Mouse (Mus musculus): ENCODE measurements at regions not wholly inside any gene's neighbourhood (a gene's known extent, or its start where the extent isn't known, plus 50 kb on each side); places are given as distances from the start of the nearest gene placed in this dataset.
"Not testable (repeated sequence)": the region's sequence is repeated elsewhere in the genome, so short reads cannot be mapped to it uniquely, and the experiment has no call there.

GRCm38 (mm10) chr6:66399091-66399755 is 136.0 kb upstream of the Mad2l1 start:
- peak; percentile 61 for DNase-seq (ENCODE audit: low spot score)

GRCm38 (mm10) chr6:66401468-66401867 is 133.7 kb upstream of the Mad2l1 start:
- Histone ChIP-seq H3K4me3 (ENCODE audit: low read length) (no peak overlapping the region), H3K4me1 (ENCODE audit: insufficient read depth, low read length) (no peaks in the 10 kb centered on the region), H3K36me3 (ENCODE audit: insufficient read depth, low read length) (no peaks in the 10 kb centered on the region), H3K27ac (peak overlapping the region; percentile 20; the same call in 1 of the 2 replicates), H3K4me2 (ENCODE audit: low read depth, low read length) (0 out of 2 replicates have a peak overlapping the region, but pooled peaks have one; percentile 7), H3K27me3 (ENCODE audit: insufficient read depth, low read length) (no peaks in the 10 kb centered on the region), H3K9me3 (ENCODE audit: low read length) (no peaks in the 10 kb centered on the region), H3K9ac (replicated peaks; ENCODE audit: low read length) (no peak overlapping the region)
- ATAC-seq = no peak
- no peak for TF ChIP-seq CTCF (IDR thresholded peaks at IDR 0.05; ENCODE audit: low read depth)
- DNase-seq (ENCODE audit: low spot score) = no peak
- 26% methylated on average over 5 of the region's 5 CpGs for WGBS

More at GRCm38 (mm10) chr6:66399091-66399755, 136.0 kb upstream of the Mad2l1 start:
- peak; percentile 92 for ATAC-seq
- no peaks in the 10 kb centered on the region for H3K4me1 ChIP-seq (ENCODE audit: insufficient read depth, low read length)
- no peak overlapping the region for H3K4me2 ChIP-seq (ENCODE audit: low read depth, low read length)
- no peaks in the 10 kb centered on the region for H3K36me3 ChIP-seq (ENCODE audit: insufficient read depth, low read length)
- H3K9ac ChIP-seq (replicated peaks; ENCODE audit: low read length) = no peak overlapping the region
- no peak overlapping the region for H3K4me3 ChIP-seq (ENCODE audit: low read length)
- no peaks in the 10 kb centered on the region for H3K27me3 ChIP-seq (ENCODE audit: insufficient read depth, low read length)
- H3K9me3 ChIP-seq (ENCODE audit: low read length) = no peaks in the 10 kb centered on the region
- no peak for TF ChIP-seq CTCF (IDR thresholded peaks at IDR 0.05; ENCODE audit: low read depth)
- WGBS = 24% methylated on average over 4 of the region's 4 CpGs
- H3K27ac ChIP-seq = peak overlapping the region; percentile 38; the same call in 1 of the 2 replicates

- Histone ChIP-seq H3K36me3 (ENCODE audit: insufficient read depth, low read length) (no peaks in the 10 kb centered on the region), H3K4me3 (ENCODE audit: low read length) (no peak overlapping the region), H3K27me3 (ENCODE audit: insufficient read depth, low read length) (no peaks in the 10 kb centered on the region), H3K4me2 (ENCODE audit: low read depth, low read length) (0 out of 2 replicates have a peak overlapping the region, but pooled peaks have one; percentile 7), H3K4me1 (ENCODE audit: insufficient read depth, low read length) (no peaks in the 10 kb centered on the region), H3K9me3 (ENCODE audit: low read length) (no peaks in the 10 kb centered on the region), H3K9ac (replicated peaks; ENCODE audit: low read length) (no peak overlapping the region), H3K27ac (peak overlapping the region; percentile 20; the same call in 1 of the 2 replicates)
- no peak for ATAC-seq
- TF ChIP-seq CTCF (IDR thresholded peaks at IDR 0.05; ENCODE audit: low read depth) = no peak
- 27% methylated on average over 5 of the region's 5 CpGs for WGBS
- DNase-seq (ENCODE audit: low spot score) = no peak
These were observed 133.2 kb upstream of the Mad2l1 start for GRCm38 (mm10) chr6:66401868-66402440.

GRCm38 (mm10) chr6:66414822-66415221 is 120.4 kb upstream of the Mad2l1 start:
- H3K4me2 ChIP-seq (ENCODE audit: low read depth, low read length) = no peak overlapping the region
- H3K4me3 ChIP-seq (ENCODE audit: low read length) = no peak overlapping the region
- DNase-seq (ENCODE audit: low spot score) (no peak), ATAC-seq (no peak)
- no peak overlapping the region for H3K9ac ChIP-seq (replicated peaks; ENCODE audit: low read length)
- no peaks in the 10 kb centered on the region for H3K4me1 ChIP-seq (ENCODE audit: insufficient read depth, low read length)
- no peaks in the 10 kb centered on the region for H3K9me3 ChIP-seq (ENCODE audit: low read length)
- TF ChIP-seq CTCF (IDR thresholded peaks at IDR 0.05; ENCODE audit: low read depth) = no peak
- WGBS = 46% methylated on average over 4 of the region's 4 CpGs
- no peak overlapping the region for H3K27ac ChIP-seq
- no peaks in the 10 kb centered on the region for H3K27me3 ChIP-seq (ENCODE audit: insufficient read depth, low read length)
- H3K36me3 ChIP-seq (ENCODE audit: insufficient read depth, low read length) = no peaks in the 10 kb centered on the region

GRCm38 (mm10) chr6:66419452-66420041 is 115.6 kb upstream of the Mad2l1 start:
- 32% methylated on average over 7 of the region's 7 CpGs for WGBS
- no peaks in the 10 kb centered on the region for H3K36me3 ChIP-seq (ENCODE audit: insufficient read depth, low read length)
- no peak overlapping the region for H3K27ac ChIP-seq
- no peak for TF ChIP-seq CTCF (IDR thresholded peaks at IDR 0.05; ENCODE audit: low read depth)
- ATAC-seq = no peak
- H3K4me2 ChIP-seq (ENCODE audit: low read depth, low read length) = no peak overlapping the region
- H3K9me3 ChIP-seq (ENCODE audit: low read length) = no peaks in the 10 kb centered on the region
- no peaks in the 10 kb centered on the region for H3K27me3 ChIP-seq (ENCODE audit: insufficient read depth, low read length)
- no peaks in the 10 kb centered on the region for H3K4me1 ChIP-seq (ENCODE audit: insufficient read depth, low read length)
- DNase-seq (ENCODE audit: low spot score) = no peak
- no peak overlapping the region for H3K9ac ChIP-seq (replicated peaks; ENCODE audit: low read length)
- no peak overlapping the region for H3K4me3 ChIP-seq (ENCODE audit: low read length)

- Histone ChIP-seq H3K27ac (no peak overlapping the region), H3K9me3 (ENCODE audit: low read length) (peaks cover 6% of the 10 kb centered on the region; the same call in 1 of the 2 replicates), H3K9ac (replicated peaks; ENCODE audit: low read length) (no peak overlapping the region), H3K4me1 (ENCODE audit: insufficient read depth, low read length) (no peaks in the 10 kb centered on the region), H3K4me3 (ENCODE audit: low read length) (no peak overlapping the region), H3K27me3 (ENCODE audit: insufficient read depth, low read length) (no peaks in the 10 kb centered on the region), H3K4me2 (ENCODE audit: low read depth, low read length) (no peak overlapping the region), H3K36me3 (ENCODE audit: insufficient read depth, low read length) (no peaks in the 10 kb centered on the region)
- no peak for TF ChIP-seq CTCF (IDR thresholded peaks at IDR 0.05; ENCODE audit: low read depth)
- DNase-seq (ENCODE audit: low spot score) = no peak
- ATAC-seq = no peak
- 84% methylated on average over 4 of the region's 4 CpGs for WGBS
These were observed 106.8 kb upstream of the Mad2l1 start for GRCm38 (mm10) chr6:66428370-66428769.

- H3K36me3 ChIP-seq (ENCODE audit: insufficient read depth, low read length); DNase-seq (ENCODE audit: low spot score); H3K4me1 ChIP-seq (ENCODE audit: insufficient read depth, low read length); ATAC-seq; H3K4me3 ChIP-seq (ENCODE audit: low read length); H3K27me3 ChIP-seq (ENCODE audit: insufficient read depth, low read length); H3K27ac ChIP-seq; H3K9ac ChIP-seq (replicated peaks; ENCODE audit: low read length); H3K9me3 ChIP-seq (ENCODE audit: low read length); H3K4me2 ChIP-seq (ENCODE audit: low read depth, low read length): not testable (repeated sequence)
These were observed 84.8 kb upstream of the Mad2l1 start for GRCm38 (mm10) chr6:66450408-66450807.
